Mouse (Mus musculus) cerebellum, adult (tissue): ENCODE measurements around the gene Cwc27.
A peak's percentile ranks its signal among the peaks of the same experiment; 100 is the strongest.

Experiments used
- ATAC-seq: cut with Nextera tagmentation; 2 replicates; pipeline ENCODE4 v1.9.2; 2017; ENCODE audit warnings: mild to moderate bottlenecking, moderate library complexity, mixed read lengths; ENCODE audit not compliant: insufficient number of reproducible peaks, low FRiP score, low TSS enrichment

The Cwc27 gene

GRCm38 (mm10) chr13:104617201-104617600 lies 199.7 kb downstream of the Cwc27 start:
- no peak for ATAC-seq

- no peak; the same call in 1 of the 2 replicates for ATAC-seq
Observed at GRCm38 (mm10) chr13:104615999-104616810, 200.7 kb downstream of the Cwc27 start.

GRCm38 (mm10) chr13:104615111-104615510 lies 201.8 kb downstream of the Cwc27 start:
- ATAC-seq = no peak

- no peak for ATAC-seq
Observed at GRCm38 (mm10) chr13:104611296-104611695, 205.6 kb downstream of the Cwc27 start.

GRCm38 (mm10) chr13:104610210-104611111 lies 206.5 kb downstream of the Cwc27 start:
- ATAC-seq = no peak

- ATAC-seq = no peak
Observed at GRCm38 (mm10) chr13:104608516-104608915, 208.4 kb downstream of the Cwc27 start.

- no peak for ATAC-seq
Observed at GRCm38 (mm10) chr13:104606786-104607580, 210.0 kb downstream of the Cwc27 start.

GRCm38 (mm10) chr13:104605111-104605510 lies 211.8 kb downstream of the Cwc27 start:
- no peak for ATAC-seq

GRCm38 (mm10) chr13:104602197-104602596 lies 214.7 kb downstream of the Cwc27 start:
- no peak for ATAC-seq

- ATAC-seq = no peak
Observed at GRCm38 (mm10) chr13:104601783-104602182, 215.2 kb downstream of the Cwc27 start.

GRCm38 (mm10) chr13:104596199-104596598 lies 220.7 kb downstream of the Cwc27 start:
- no peak for ATAC-seq

GRCm38 (mm10) chr13:104594820-104595351 lies 222.1 kb downstream of the Cwc27 start:
- no peak for ATAC-seq

- ATAC-seq = 0 out of 2 replicates have a peak, but pooled peaks have one; percentile 19
Observed at GRCm38 (mm10) chr13:104590931-104591330, 226.0 kb downstream of the Cwc27 start.

- peak; percentile 54 for ATAC-seq
Observed at GRCm38 (mm10) chr13:104590097-104590607, 226.8 kb downstream of the Cwc27 start.

- ATAC-seq = no peak
Observed at GRCm38 (mm10) chr13:104588383-104588782, 228.6 kb downstream of the Cwc27 start.
